Comparison of ENCODE assay signal across 9 mouse cellular contexts in the genomic region with DNA sequence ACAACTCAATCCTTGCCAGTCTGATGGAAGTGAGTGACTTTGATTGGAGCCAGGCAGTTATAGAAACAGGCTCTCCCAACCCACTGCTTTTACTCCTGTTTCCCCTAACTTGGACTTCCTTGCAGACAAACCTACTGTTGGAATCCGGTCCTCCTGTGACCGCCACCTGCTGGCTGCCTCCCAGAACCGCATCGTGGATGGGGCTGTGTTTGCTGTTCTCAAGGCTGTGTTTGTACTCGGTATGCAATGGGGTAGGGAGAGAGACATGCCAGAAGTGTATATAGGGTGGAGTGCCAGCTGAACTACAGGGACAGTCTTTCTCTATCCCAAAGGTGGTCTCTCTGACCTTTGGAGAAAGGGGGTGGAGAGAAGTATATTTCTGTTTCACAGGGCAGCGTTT. TPM values are rescaled to one million over a fixed set of nuclear protein-coding genes. Genes with fewer than 3 reads are reported as not detected.
A peak's percentile ranks its signal among the peaks of the same experiment; 100 is the strongest.
DNase-seq lines count a peak whose midpoint lies in the region; ATAC-seq and TF ChIP-seq lines count a peak whose summit lies in the region.
"Had no signal": no experiment of that assay in that cellular context is flagged by ENCODE, and none has a peak within 500 bp of the region (broad histone marks: within the 10 kb centered on the region; RNA-seq: fewer than 3 reads in every experiment).

No protein-coding gene starts in this region.

- H3K9me3 ChIP-seq in liver, postnatal 0 days (ENCODE audit: low read length): no peaks in the 10 kb centered on the region

- 29% methylated on average over 6 of the region's 6 CpGs for WGBS in liver, postnatal 0 days (ENCODE audit: insufficient replicate concordance)
- WGBS in olfactory bulb, adult 2 months: 20% methylated on average over 6 of the region's 6 CpGs

- DNase-seq in cerebellum, adult 11 months: peak; percentile 45
- peak; percentile 51 for DNase-seq in 416B (ENCODE audit: low read depth)
- DNase-seq in adrenal gland, postnatal 14 days: peak; percentile 73
- peak; percentile 12 for DNase-seq in fibroblast of lung, adult 2 months (ENCODE audit: low read depth)
- DNase-seq in kidney, adult 11 months: peak; percentile 39
- DNase-seq in liver, postnatal 0 days: peak; percentile 78

- H3K36me3 ChIP-seq in liver, postnatal 0 days (replicated peaks; ENCODE audit: insufficient read depth, low read length): peaks cover 38% of the 10 kb centered on the region

- no peak overlapping the region for H3K9ac ChIP-seq in liver, postnatal 0 days (replicated peaks)

- no peak for TF ChIP-seq EP300 in liver, postnatal 0 days (IDR thresholded peaks at IDR 0.05; ENCODE audit: low read depth)

- H3K4me1 ChIP-seq in liver, postnatal 0 days (ENCODE audit: insufficient read depth): peaks cover 3% of the 10 kb centered on the region; the same call in 1 of the 2 replicates
- no peaks in the 10 kb centered on the region for H3K4me1 ChIP-seq in olfactory bulb, adult 2 months (ENCODE audit: control insufficient read depth, insufficient read depth, low read length)

- no peak overlapping the region for H3K4me2 ChIP-seq in liver, postnatal 0 days (ENCODE audit: low read depth, low read length)

- H3K27ac ChIP-seq in liver, postnatal 0 days (ENCODE audit: low read depth): no peak overlapping the region
- H3K27ac ChIP-seq in olfactory bulb, adult 2 months (ENCODE audit: insufficient read depth, low read depth, low read length): no peak overlapping the region

- no peak overlapping the region for H3K4me3 ChIP-seq in liver, postnatal 0 days (ENCODE audit: low read depth, low read length)
- H3K4me3 ChIP-seq in olfactory bulb, adult 2 months (ENCODE audit: insufficient read depth, low read depth, low read length): no peak overlapping the region

- TF ChIP-seq POLR2A in olfactory bulb, adult 2 months (IDR thresholded peaks at IDR 0.05; ENCODE audit: insufficient read depth, low read depth, low read length): no peak

- no peak; the same call in 1 of the 2 replicates for ATAC-seq in cerebellum, adult (ENCODE audit: insufficient number of reproducible peaks, low FRiP score, low TSS enrichment)
- ATAC-seq in liver, postnatal 0 days: peak; percentile 22; the same call in 1 of the 2 replicates

- peak; percentile 88 for TF ChIP-seq CTCF in liver, postnatal 0 days (IDR thresholded peaks at IDR 0.05; ENCODE audit: low read depth)
- peak; percentile 29; the same call in 1 of the 2 replicates for TF ChIP-seq CTCF in olfactory bulb, adult 2 months (IDR thresholded peaks at IDR 0.05; ENCODE audit: insufficient read depth, low read depth, low read length)

- H3K27me3 ChIP-seq in liver, postnatal 0 days (ENCODE audit: insufficient read depth, low read length): no peaks in the 10 kb centered on the region

RNA-seq across cellular contexts. Expression of gene Med12, which starts 11.7 kb away (rescaled TPM):
- total RNA-seq in adrenal gland, postnatal 14 days (2021): 41.4 and 56.3 TPM in 2 replicates
- 10.2 and 14.3 TPM in 2 replicates for polyA plus RNA-seq in liver, postnatal 0 days (2015; fragmentation: Nextera tagmentation; extraction: Ambion mirVana)
- not detected in 2 replicates for polyA plus RNA-seq in olfactory bulb, adult 2 months (2012; ENCODE audit: insufficient read depth, insufficient read length, low replicate concordance, missing spikeins)

RNA-seq across cellular contexts. Expression of gene Nlgn3, which starts 13.4 kb away (rescaled TPM):
- 10.6 and 15.0 TPM in 2 replicates for total RNA-seq in adrenal gland, postnatal 14 days (2021)
- polyA plus RNA-seq in liver, postnatal 0 days (2015; fragmentation: Nextera tagmentation; extraction: Ambion mirVana): 0.05 and 0.06 TPM in 2 replicates
- not detected in 2 replicates for polyA plus RNA-seq in olfactory bulb, adult 2 months (2012; ENCODE audit: insufficient read depth, insufficient read length, low replicate concordance, missing spikeins)

RNA-seq across cellular contexts. Expression of gene Gm20489, which starts 16.7 kb away (rescaled TPM):
- total RNA-seq in adrenal gland, postnatal 14 days (2021): not detected in 2 replicates
- polyA plus RNA-seq in liver, postnatal 0 days (2015; fragmentation: Nextera tagmentation; extraction: Ambion mirVana): not detected in 2 replicates
- polyA plus RNA-seq in olfactory bulb, adult 2 months (2012; ENCODE audit: insufficient read depth, insufficient read length, low replicate concordance, missing spikeins): not detected in 2 replicates
- total RNA-seq: layer of hippocampus, postnatal 25 days had no signal

RNA-seq across cellular contexts. Expression of gene Il2rg, which starts 17.5 kb away (rescaled TPM):
- 11.7 and 37.9 TPM in 2 replicates for total RNA-seq in adrenal gland, postnatal 14 days (2021)
- polyA plus RNA-seq in liver, postnatal 0 days (2015; fragmentation: Nextera tagmentation; extraction: Ambion mirVana): 7.7 and 8.0 TPM in 2 replicates
- polyA plus RNA-seq in olfactory bulb, adult 2 months (2012; ENCODE audit: insufficient read depth, insufficient read length, low replicate concordance, missing spikeins): not detected in 2 replicates

RNA-seq across cellular contexts. Expression of gene Gm614, which starts 21.7 kb away (rescaled TPM):
- total RNA-seq in adrenal gland, postnatal 14 days (2021): 1.1 TPM in 1 of 2 replicates, not detected in the other
- polyA plus RNA-seq in liver, postnatal 0 days (2015; fragmentation: Nextera tagmentation; extraction: Ambion mirVana): not detected in 2 replicates
- not detected in 2 replicates for polyA plus RNA-seq in olfactory bulb, adult 2 months (2012; ENCODE audit: insufficient read depth, insufficient read length, low replicate concordance, missing spikeins)
- total RNA-seq: layer of hippocampus, postnatal 25 days had no signal

Comparison
In these comparisons a context has a peak if more than half of its experiments do, and no peak if none do; other contexts are left out.
1. DNase-seq: peak in every context shown above with its lines; median percentile 78 in liver, postnatal 0 days; 73 in adrenal gland, postnatal 14 days; 51 in 416B; 45 in cerebellum, adult 11 months; 39 in kidney, adult 11 months; 12 in fibroblast of lung, adult 2 months.